Mouse (Mus musculus) retina, embryonic 14.5 days (tissue): Measurements from ENCODE around the gene H2-T3.
A peak's percentile ranks its signal among the peaks of the same experiment; 100 is the strongest.
"Not testable (repeated sequence)": the region's sequence is repeated elsewhere in the genome, so short reads cannot be mapped to it uniquely, and the experiment has no call there.

Experiments
- DNase-seq: peaks from one replicate; pipeline ENCODE4 v3.0.0-alpha.2; 2015; ENCODE audit warnings: low spot score

Gene H2-T3

GRCm38 (mm10) chr17:36190169-36190507, at the start of gene H2-T3:
H2-T3 (minus strand) TSS chr17:36190287.
- no peak for DNase-seq

GRCm38 (mm10) chr17:36237321-36237921, 47.3 kb upstream of the H2-T3 start:
- DNase-seq: peak; percentile 39

GRCm38 (mm10) chr17:36235300-36235699, 45.2 kb upstream of the H2-T3 start:
- DNase-seq: not testable (repeated sequence)

- no peak for DNase-seq
Measured at GRCm38 (mm10) chr17:36233572-36233971, 43.5 kb upstream of the H2-T3 start.

GRCm38 (mm10) chr17:36231318-36231717, 41.2 kb upstream of the H2-T3 start:
- peak; percentile 75 for DNase-seq

- DNase-seq: no peak
Measured at GRCm38 (mm10) chr17:36229046-36229445, 39.0 kb upstream of the H2-T3 start.

GRCm38 (mm10) chr17:36226921-36227320, 36.8 kb upstream of the H2-T3 start:
- no peak for DNase-seq

- no peak for DNase-seq
Measured at GRCm38 (mm10) chr17:36225231-36225824, 35.2 kb upstream of the H2-T3 start.

GRCm38 (mm10) chr17:36224451-36224850, 34.4 kb upstream of the H2-T3 start:
- DNase-seq: no peak

GRCm38 (mm10) chr17:36218594-36219155, 28.6 kb upstream of the H2-T3 start:
- DNase-seq: no peak

- DNase-seq: no peak
Measured at GRCm38 (mm10) chr17:36215586-36215985, 25.5 kb upstream of the H2-T3 start.

GRCm38 (mm10) chr17:36206846-36207245, 16.8 kb upstream of the H2-T3 start:
- no peak for DNase-seq

GRCm38 (mm10) chr17:36205862-36206261, 15.8 kb upstream of the H2-T3 start:
- peak; percentile 35 for DNase-seq

- DNase-seq: peak; percentile 29
Measured at GRCm38 (mm10) chr17:36205456-36205855, 15.4 kb upstream of the H2-T3 start.

- no peak for DNase-seq
Measured at GRCm38 (mm10) chr17:36201851-36202250, 11.8 kb upstream of the H2-T3 start.

GRCm38 (mm10) chr17:36198317-36198716, 8.2 kb upstream of the H2-T3 start:
- DNase-seq: peak; percentile 56

GRCm38 (mm10) chr17:36194471-36194870, 4.4 kb upstream of the H2-T3 start:
- no peak for DNase-seq

- peak; percentile 84 for DNase-seq
Measured at GRCm38 (mm10) chr17:36193546-36194141, 3.6 kb upstream of the H2-T3 start.

GRCm38 (mm10) chr17:36192371-36192770, 2.3 kb upstream of the H2-T3 start:
- no peak for DNase-seq

GRCm38 (mm10) chr17:36189491-36190168, 457 bp downstream of the H2-T3 start:
- DNase-seq: no peak

- DNase-seq: no peak
Measured at GRCm38 (mm10) chr17:36187540-36187939, 2.5 kb downstream of the H2-T3 start.

- no peak for DNase-seq
Measured at GRCm38 (mm10) chr17:36182212-36182611, 7.9 kb downstream of the H2-T3 start.

GRCm38 (mm10) chr17:36179446-36179845, 10.6 kb downstream of the H2-T3 start:
- not testable (repeated sequence) for DNase-seq
